Mouse (Mus musculus) embryo, embryonic 10.5 days (tissue): Measurements from ENCODE around the gene Cdhr3.
"Not testable (repeated sequence)": the region's sequence is repeated elsewhere in the genome, so short reads cannot be mapped to it uniquely, and the experiment has no call there.

Experiments
- DNase-seq: peaks from one replicate; pipeline ENCODE4 v3.0.0-alpha.2; 2015; ENCODE audit warnings: low spot score

Gene Cdhr3

DNA sequence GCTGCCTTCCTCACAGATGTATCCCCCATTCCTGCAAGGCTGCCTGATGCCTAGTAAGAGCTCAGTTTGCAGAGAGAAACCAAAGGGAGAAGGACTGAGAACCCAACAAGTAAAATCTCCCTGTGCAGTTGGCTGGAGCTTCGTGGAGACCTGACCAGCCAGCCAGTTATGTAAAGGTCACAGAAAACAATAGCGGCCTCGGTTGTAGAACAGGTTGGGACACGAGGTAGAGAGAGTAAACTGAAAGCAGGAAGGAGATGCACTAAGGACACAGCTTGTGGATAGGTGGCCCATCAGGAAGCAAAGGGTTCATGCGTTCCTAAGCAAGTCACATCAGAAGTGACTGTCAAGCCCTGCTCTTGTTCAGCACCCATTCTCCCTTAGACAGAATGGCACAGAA lies 86.8 kb downstream of the Cdhr3 start:
- no peak for DNase-seq

DNA sequence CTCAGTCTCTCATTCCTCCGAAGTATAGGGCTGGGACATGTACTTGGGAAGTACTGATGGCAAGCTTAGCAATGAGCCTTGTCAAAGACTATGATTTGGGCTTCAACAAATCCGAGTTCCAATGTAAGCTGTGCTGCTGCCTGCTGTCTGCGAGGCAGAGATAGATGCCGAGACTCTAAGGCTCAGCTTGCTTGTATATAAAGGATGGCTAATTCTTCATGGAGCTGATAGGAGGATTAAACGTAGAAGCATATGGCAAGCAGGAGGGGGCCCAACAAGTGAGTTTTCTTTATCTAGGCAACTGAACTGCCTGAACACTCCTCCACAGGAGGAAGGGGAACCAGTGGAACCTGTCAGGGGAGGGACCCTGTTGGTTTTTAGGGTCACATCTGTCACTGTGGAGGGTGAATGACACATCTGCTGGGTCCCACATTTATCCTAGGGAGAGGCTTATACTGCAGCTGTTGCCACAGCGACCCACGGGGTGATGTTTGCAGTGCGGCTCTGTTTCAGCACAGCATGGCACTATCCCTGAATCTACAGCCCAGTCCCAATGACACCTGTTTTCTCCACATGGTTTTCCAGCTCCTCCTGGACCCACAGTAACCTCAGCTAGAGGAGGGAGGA lies 89.2 kb downstream of the Cdhr3 start:
- no peak for DNase-seq

- DNase-seq = no peak
Measured at GRCm38 (mm10) chr12:33000402-33000801, 92.3 kb downstream of the Cdhr3 start.

DNA sequence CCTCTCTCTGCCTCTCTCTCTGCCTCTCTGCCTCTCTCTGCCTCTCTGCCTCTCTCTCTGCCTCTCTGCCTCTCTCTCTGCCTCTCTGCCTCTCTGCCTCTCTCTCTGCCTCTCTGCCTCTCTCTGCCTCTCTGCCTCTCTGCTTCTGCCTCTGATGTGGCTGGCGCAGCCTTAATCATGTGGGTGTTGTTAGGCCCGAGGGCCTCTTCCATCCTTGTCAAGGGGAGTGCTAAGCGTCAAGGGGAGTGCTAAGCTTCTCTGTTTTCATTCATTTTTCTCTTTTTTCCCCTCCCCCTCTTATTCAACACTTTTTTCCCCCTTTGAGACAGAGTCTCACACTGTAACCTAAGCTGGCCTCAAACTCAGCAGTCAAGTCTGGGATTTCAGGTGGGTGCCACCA lies 92.9 kb downstream of the Cdhr3 start:
- DNase-seq = not testable (repeated sequence)

- DNase-seq = no peak
Measured at GRCm38 (mm10) chr12:32998766-32999165, 93.9 kb downstream of the Cdhr3 start.

DNA sequence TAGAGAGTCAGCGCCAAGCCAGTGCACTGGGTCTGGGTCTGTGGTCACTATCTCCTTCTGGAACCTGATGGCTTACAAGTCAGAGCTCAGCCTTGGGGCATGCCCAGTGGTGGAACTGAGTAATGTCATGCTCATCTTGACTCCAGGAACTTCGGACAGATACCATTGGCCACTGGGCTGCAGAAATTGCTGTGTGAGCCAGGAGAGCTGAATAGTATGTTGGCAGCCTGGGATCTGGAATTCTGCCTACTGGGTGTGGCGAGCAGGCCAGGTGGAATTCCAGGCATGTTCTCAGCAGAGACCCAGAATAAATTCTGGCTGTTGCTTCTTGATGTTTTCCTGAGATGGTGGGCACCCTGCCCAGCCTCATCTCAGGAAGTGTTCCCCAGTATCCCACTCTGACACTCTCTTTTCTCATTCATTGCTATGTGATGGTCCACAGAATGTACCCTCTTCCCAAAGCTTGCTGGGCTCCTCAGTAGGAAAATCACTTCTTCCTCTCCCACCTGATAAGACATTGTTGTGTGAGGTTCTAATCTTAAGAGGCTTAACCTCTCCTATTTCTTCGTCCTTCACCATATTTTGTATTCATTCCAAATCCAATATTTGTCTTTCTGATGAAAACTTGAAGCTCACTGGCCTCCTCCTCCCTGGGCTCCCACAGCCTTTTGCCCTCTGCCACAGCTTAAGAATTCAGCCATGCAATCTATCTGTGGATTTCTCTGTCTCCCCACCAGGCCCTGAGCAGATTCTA lies 97.4 kb downstream of the Cdhr3 start:
- no peak for DNase-seq

GRCm38 (mm10) chr12:32994081-32994480 lies 98.6 kb downstream of the Cdhr3 start:
- no peak for DNase-seq

DNA sequence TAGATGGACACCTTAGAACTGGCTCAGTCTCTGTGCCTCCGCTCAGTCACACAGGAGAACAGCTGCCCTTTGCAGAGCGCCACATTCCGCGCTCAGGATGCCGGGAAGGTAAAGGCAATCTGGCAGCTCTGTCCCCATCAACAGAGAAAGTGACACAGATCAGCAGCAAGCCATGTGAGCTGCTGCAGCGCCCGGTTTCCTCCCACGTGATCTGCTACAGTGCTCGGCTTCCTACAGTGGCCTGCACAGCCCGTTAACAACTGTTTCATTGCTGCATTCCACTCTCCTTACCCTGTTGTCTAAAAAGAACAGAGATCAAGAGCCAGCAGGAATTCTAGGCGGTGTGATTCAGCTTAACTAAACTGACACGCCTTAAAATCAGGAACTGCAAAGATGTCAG lies 102.9 kb downstream of the Cdhr3 start:
- no peak for DNase-seq

GRCm38 (mm10) chr12:32986284-32986683 lies 106.4 kb downstream of the Cdhr3 start:
- no peak for DNase-seq
